Mouse (Mus musculus) MEL (cell line): ENCODE measurements around the gene Itpr3. TPM values are rescaled to one million over a fixed set of nuclear protein-coding genes. Genes with fewer than 3 reads are reported as not detected.

Source experiments
- DNase-seq: peaks from one replicate; pipeline ENCODE4 v3.0.0; 2011; ENCODE audit warnings: low read depth, low spot score
- H3K27ac ChIP-seq: 2 replicates; pipeline ENCODE4 v1.5.1; 2012; ENCODE audit warnings: low read depth, mild to moderate bottlenecking, control low read depth, low read length, moderate library complexity; ENCODE audit not compliant: control insufficient read depth
- H3K27me3 ChIP-seq, 2 experiments: fragments of 150-350 bp in 1 of 2; sonication (generic) in 1 of 2; 2 replicates each; pipeline ENCODE4 v1.6.1; 2012; ENCODE audit warnings: low read length in 2 of 2, mild to moderate bottlenecking in 2 of 2, improper control_type of control experiment in 1 of 2, moderate library complexity in 1 of 2; ENCODE audit not compliant: insufficient read depth in 2 of 2, control insufficient read depth in 1 of 2
- H3K36me3 ChIP-seq, 2 experiments: 2 replicates each; pipeline ENCODE4 v1.6.1; 2012 to 2014; ENCODE audit warnings: low read length in 2 of 2, improper control_type of control experiment in 1 of 2, inconsistent platforms in 1 of 2, mild to moderate bottlenecking in 1 of 2; ENCODE audit not compliant: insufficient read depth in 2 of 2, control insufficient read depth in 1 of 2
- H3K4me1 ChIP-seq, 2 experiments: fragments of 150-350 bp in 1 of 2; sonication (generic) in 1 of 2; 2 replicates each; pipeline ENCODE4 v1.6.1; 2012; ENCODE audit warnings: low read length in 2 of 2, improper control_type of control experiment in 1 of 2, mild to moderate bottlenecking in 1 of 2; ENCODE audit not compliant: insufficient read depth in 2 of 2, control insufficient read depth in 1 of 2
- H3K4me3 ChIP-seq, 2 experiments: fragments of 150-350 bp in 1 of 2; sonication (generic) in 1 of 2; 2 replicates each; pipeline ENCODE4 v1.5.1; 2012; ENCODE audit warnings: low read depth in 2 of 2, low read length in 2 of 2, mild to moderate bottlenecking in 2 of 2, moderate library complexity in 2 of 2, control low read depth in 1 of 2, improper control_type of control experiment in 1 of 2; ENCODE audit not compliant: control insufficient read depth in 1 of 2, insufficient read depth in 1 of 2
- H3K79me2 ChIP-seq: 2 replicates; pipeline ENCODE4 v1.6.1; 2012; ENCODE audit warnings: mild to moderate bottlenecking, low read length, moderate library complexity; ENCODE audit not compliant: control insufficient read depth, poor library complexity, insufficient read depth
- H3K9ac ChIP-seq: 2 replicates; pipeline ENCODE4 v1.6.1; 2012; ENCODE audit warnings: low read depth, mild to moderate bottlenecking, control low read depth, low read length, moderate library complexity; ENCODE audit not compliant: control insufficient read depth, poor library complexity, severe bottlenecking
- H3K9me3 ChIP-seq: fragments of 150-350 bp; sonication (generic); replicated peaks from 2 replicates; pipeline ENCODE4 v1.6.1; 2012; ENCODE audit warnings: mild to moderate bottlenecking, low read length, improper control_type of control experiment, moderate library complexity; ENCODE audit not compliant: insufficient read depth
- BHLHE40 ChIP-seq: IDR thresholded peaks from 2 replicates; pipeline ENCODE4 v1.6.1; 2012; ENCODE audit warnings: low read depth, mild to moderate bottlenecking, inconsistent platforms, low read length, improper control_type of control experiment, borderline replicate concordance
- CHD2 ChIP-seq: IDR thresholded peaks from 2 replicates; pipeline ENCODE4 v1.6.1; 2011; ENCODE audit warnings: low read length, improper control_type of control experiment
- HCFC1 ChIP-seq: IDR thresholded peaks from 2 replicates; pipeline ENCODE4 v1.6.1; 2012; ENCODE audit warnings: low read depth, mild to moderate bottlenecking, inconsistent platforms, low read length, improper control_type of control experiment, moderate library complexity
- MEF2A ChIP-seq: IDR thresholded peaks from 2 replicates; pipeline ENCODE4 v1.6.1; 2014; ENCODE audit warnings: low read depth, mild to moderate bottlenecking, inconsistent platforms, low read length, improper control_type of control experiment; ENCODE audit not compliant: poor library complexity, insufficient replicate concordance, severe bottlenecking; ENCODE audit errors: extremely low read depth
- MXI1 ChIP-seq: IDR thresholded peaks from 2 replicates; pipeline ENCODE4 v1.6.1; 2011; ENCODE audit warnings: mild to moderate bottlenecking, low read depth, low read length, improper control_type of control experiment
- MYC ChIP-seq: IDR thresholded peaks from 2 replicates; pipeline ENCODE4 v1.6.1; 2011; ENCODE audit warnings: low read depth, mild to moderate bottlenecking, low read length, improper control_type of control experiment, moderate library complexity
- POLR2AphosphoS2 ChIP-seq: IDR thresholded peaks from 2 replicates; pipeline ENCODE4 v1.6.1; 2011; ENCODE audit warnings: low read length, improper control_type of control experiment
- SIN3A ChIP-seq: IDR thresholded peaks from 2 replicates; pipeline ENCODE4 v1.6.1; 2012; ENCODE audit warnings: low read length, improper control_type of control experiment, inconsistent platforms
- TBP ChIP-seq: IDR thresholded peaks from 2 replicates; pipeline ENCODE4 v1.8.0; 2011; ENCODE audit warnings: low read depth, low read length, improper control_type of control experiment
- TCF12 ChIP-seq: IDR thresholded peaks from 2 replicates; pipeline ENCODE4 v1.6.1; 2014; ENCODE audit warnings: low read depth, mild to moderate bottlenecking, inconsistent platforms, low read length, improper control_type of control experiment, moderate library complexity
- ZKSCAN1 ChIP-seq: IDR thresholded peaks from 2 replicates; pipeline ENCODE4 v1.6.1; 2012; ENCODE audit warnings: low read depth, mild to moderate bottlenecking, inconsistent platforms, low read length, improper control_type of control experiment, moderate library complexity
- ZNF384 ChIP-seq: IDR thresholded peaks from 2 replicates; pipeline ENCODE4 v1.6.1; 2012; ENCODE audit warnings: low read depth, mild to moderate bottlenecking, inconsistent platforms, low read length, improper control_type of control experiment
- polyA plus RNA-seq, 2 experiments: library from polyadenylated mRNA; stranded (reverse) in 1 of 2; unstranded in 1 of 2; fragments of >175 nt in 1 of 2; fragments of >200 nt in 1 of 2; gene quantifications; 2 replicates each; pipeline versions ENCODE4 v1.2.1 to v1.2.4; 2012; ENCODE audit warnings: low replicate concordance in 2 of 2, low read depth in 1 of 2; ENCODE audit not compliant: insufficient read length in 2 of 2, insufficient read depth in 1 of 2, missing spikeins in 1 of 2
- total RNA-seq: library from RNA; depleted of rRNA; stranded (reverse); fragments of 300-350 nt; gene quantifications from 2 replicates; pipeline ENCODE4 v1.2.3, GENCODE M21; 2012

Gene Itpr3
- total and polyA plus RNA-seq, 3 experiments, result 7.3 to 11.4 TPM; not detected in 1

GRCm38 (mm10) chr17:27133551-27134141 is 76.5 kb downstream of the Itpr3 start, which contains the start of gene Uqcc2 (continued):
- peak; percentile 97 for TF ChIP-seq BHLHE40

GRCm38 (mm10) chr17:27134187-27134586 is 77.1 kb downstream of the Itpr3 start:
- Histone ChIP-seq H3K9me3 (no peaks in the 10 kb centered on the region), H3K4me3 (peak overlapping the region; percentile 53 to 55), H3K79me2 (peaks cover 7% of the 10 kb centered on the region), H3K9ac (peak overlapping the region; percentile 63), H3K27me3 (no peaks in the 10 kb centered on the region), H3K4me1 (peaks cover 0 to 12% of the 10 kb centered on the region in 2 experiments; a peak in 2 of 4 replicates), H3K36me3 (peaks cover 0 to 6% of the 10 kb centered on the region in 2 experiments; a peak in 1 of 4 replicates), H3K27ac (peak overlapping the region; percentile 79)
- TF ChIP-seq CHD2 (no peak), MEF2A (no peak), MXI1 (peak; percentile 70; the same call in 1 of the 2 replicates), MYC (peak; percentile 50; the same call in 1 of the 2 replicates), SIN3A (peak; percentile 13; the same call in 1 of the 2 replicates)
- DNase-seq, result no peak

GRCm38 (mm10) chr17:27134715-27135114 is 77.6 kb downstream of the Itpr3 start:
- Histone ChIP-seq H3K4me3 (no peak overlapping the region), H3K9ac (no peak overlapping the region), H3K4me1 (peaks cover 0 to 12% of the 10 kb centered on the region in 2 experiments; a peak in 2 of 4 replicates), H3K27me3 (no peaks in the 10 kb centered on the region), H3K27ac (no peak overlapping the region), H3K79me2 (peaks cover 7% of the 10 kb centered on the region), H3K36me3 (peaks cover 0 to 6% of the 10 kb centered on the region in 2 experiments; a peak in 1 of 4 replicates), H3K9me3 (no peaks in the 10 kb centered on the region)
- no peak for DNase-seq
- TF ChIP-seq ZNF384, result no peak
- TF ChIP-seq MYC, result no peak
- TF ChIP-seq TBP, result no peak
- TF ChIP-seq TCF12, result no peak
- no peak for TF ChIP-seq HCFC1
- TF ChIP-seq ZKSCAN1, result no peak
- no peak for TF ChIP-seq POLR2AphosphoS2
